Mouse (Mus musculus) small intestine, adult 2 months (tissue): ENCODE data around the gene Suclg2. TPM values are rescaled to one million over a fixed set of nuclear protein-coding genes. Genes with fewer than 3 reads are reported as not detected.
A peak's percentile ranks its signal among the peaks of the same experiment; 100 is the strongest.

Source experiments
- H3K27ac ChIP-seq: fragments of 200-500 bp; 2 replicates; pipeline ENCODE4 v1.5.1; 2012; ENCODE audit warnings: low read depth, low read length, control low read depth, inconsistent platforms; ENCODE audit not compliant: insufficient read depth
- H3K27me3 ChIP-seq: fragments of 200-500 bp; 2 replicates; pipeline ENCODE4 v1.6.1; 2012; ENCODE audit warnings: mild to moderate bottlenecking, moderate library complexity, low read length, inconsistent platforms; ENCODE audit not compliant: control insufficient read depth, insufficient read depth
- H3K36me3 ChIP-seq: fragments of 200-500 bp; 2 replicates; pipeline ENCODE4 v1.6.1; 2012; ENCODE audit warnings: mild to moderate bottlenecking, low read length, control low read depth, inconsistent platforms; ENCODE audit not compliant: control insufficient read depth, insufficient read depth
- H3K4me1 ChIP-seq: fragments of 200-500 bp; 2 replicates; pipeline ENCODE4 v1.6.1; 2012; ENCODE audit warnings: low read length, inconsistent platforms, mixed read lengths; ENCODE audit not compliant: control insufficient read depth, insufficient read depth, insufficient read length
- H3K4me3 ChIP-seq: fragments of 200-500 bp; 2 replicates; pipeline ENCODE4 v1.5.1; 2012; ENCODE audit warnings: low read depth, mild to moderate bottlenecking, control low read depth, inconsistent platforms, low read length, moderate library complexity
- CTCF ChIP-seq: fragments of 200-500 bp; IDR thresholded peaks from 2 replicates; pipeline ENCODE4 v1.5.1; 2012; ENCODE audit warnings: low read depth, mild to moderate bottlenecking, control low read depth, inconsistent platforms, low read length, moderate library complexity, mixed read lengths; ENCODE audit not compliant: insufficient replicate concordance, insufficient read length; ENCODE audit errors: extremely low read depth
- POLR2A ChIP-seq: fragments of 200-500 bp; IDR thresholded peaks from 2 replicates; pipeline ENCODE4 v1.6.1; 2012; ENCODE audit warnings: low read depth, mild to moderate bottlenecking, control low read depth, inconsistent platforms, low read length, moderate library complexity
- WGBS: fragments of 180-500 bp; shearing (Covaris S2); methylation state at CpG from one replicate; pipeline ENCODE4 v1.1.7; 2018; 5-methylcytosine and 5-hydroxymethylcytosine counted together
- polyA plus RNA-seq: library from polyadenylated mRNA; depleted of rRNA; stranded (reverse); fragments of >200 nt; gene quantifications from 2 replicates; pipeline ENCODE4 v1.2.3, GENCODE M21; 2012

The Suclg2 gene
- polyA plus RNA-seq, 1 experiment, result 13.1 TPM

DNA sequence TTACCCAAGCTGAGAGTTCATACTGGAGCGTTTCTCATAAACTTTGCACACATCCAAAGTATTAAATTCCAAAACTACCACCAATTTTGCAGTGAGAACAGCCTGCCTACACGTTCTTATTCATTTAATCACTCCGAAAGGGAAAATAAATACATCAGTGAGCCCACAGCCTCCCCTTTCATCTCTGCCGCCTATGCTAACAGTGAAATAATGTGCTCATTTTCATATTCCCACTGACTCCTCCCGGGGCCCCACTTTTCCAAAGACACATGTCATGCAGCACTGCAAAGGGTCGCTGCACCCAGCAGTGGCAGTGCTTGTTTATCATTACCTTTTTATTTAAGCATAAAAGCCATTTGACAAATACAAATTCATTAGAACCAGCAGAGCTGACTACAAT is 6.7 kb upstream of the Suclg2 start:
- WGBS, result 60% methylated on average over 6 of the region's 6 CpGs
- no peaks in the 10 kb centered on the region for H3K36me3 ChIP-seq
- H3K27me3 ChIP-seq, result no peaks in the 10 kb centered on the region
- H3K4me1 ChIP-seq, result peaks cover 7% of the 10 kb centered on the region; the same call in 1 of the 2 replicates
- TF ChIP-seq POLR2A (no peak), CTCF (no peak)
- H3K27ac ChIP-seq, result no peak overlapping the region
- H3K4me3 ChIP-seq, result no peak overlapping the region

DNA sequence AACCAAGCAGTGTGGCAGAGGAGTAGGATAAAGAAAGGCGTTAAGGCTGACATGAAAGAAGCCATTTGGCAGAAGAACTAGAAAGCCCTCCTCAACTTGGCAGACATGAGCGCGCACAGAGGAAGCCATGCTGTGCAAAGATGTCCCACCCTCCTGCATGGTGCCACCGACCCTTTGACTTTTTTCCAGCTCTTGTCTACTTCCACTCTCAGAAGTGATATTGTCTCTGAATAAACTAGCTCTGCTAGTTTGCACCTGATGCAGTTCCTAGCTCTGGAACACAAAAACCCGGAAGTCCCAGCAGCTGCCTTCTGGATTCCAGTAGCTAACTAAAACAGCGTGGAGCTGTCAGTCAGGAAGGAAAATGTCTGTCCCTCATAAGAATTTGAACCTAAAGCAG is 4.8 kb upstream of the Suclg2 start:
- H3K27ac ChIP-seq, result no peak overlapping the region
- peaks cover 10% of the 10 kb centered on the region; the same call in 1 of the 2 replicates for H3K4me1 ChIP-seq
- H3K36me3 ChIP-seq, result no peaks in the 10 kb centered on the region
- H3K4me3 ChIP-seq, result no peak overlapping the region
- TF ChIP-seq CTCF (no peak), POLR2A (no peak)
- 89% methylated on average over 6 of the region's 6 CpGs for WGBS
- H3K27me3 ChIP-seq, result no peaks in the 10 kb centered on the region

- TF ChIP-seq CTCF, result no peak
- no peak for TF ChIP-seq POLR2A
- Histone ChIP-seq H3K4me1 (peaks cover 20% of the 10 kb centered on the region; the same call in 1 of the 2 replicates), H3K36me3 (no peaks in the 10 kb centered on the region), H3K4me3 (no peak overlapping the region), H3K27ac (no peak overlapping the region), H3K27me3 (no peaks in the 10 kb centered on the region)
- 97% methylated on average over 3 of the region's 3 CpGs for WGBS
Measured at GRCm38 (mm10) chr6:95719791-95720190, 1.2 kb upstream of the Suclg2 start.

- no peaks in the 10 kb centered on the region for H3K27me3 ChIP-seq
- peaks cover 23% of the 10 kb centered on the region; the same call in 1 of the 2 replicates for H3K4me1 ChIP-seq
- 0% methylated on average over 1 of the region's 1 CpGs for WGBS
- no peak overlapping the region for H3K27ac ChIP-seq
- no peaks in the 10 kb centered on the region for H3K36me3 ChIP-seq
- H3K4me3 ChIP-seq, result peak overlapping the region; percentile 40
- no peak for TF ChIP-seq POLR2A
- no peak for TF ChIP-seq CTCF
Measured at GRCm38 (mm10) chr6:95718969-95719333, 351 bp upstream of the Suclg2 start.

- H3K4me1 ChIP-seq, result peaks cover 33% of the 10 kb centered on the region; the same call in 1 of the 2 replicates
- no peak for TF ChIP-seq POLR2A
- no peak for TF ChIP-seq CTCF
- no peaks in the 10 kb centered on the region for H3K27me3 ChIP-seq
- WGBS, result 51% methylated on average over 3 of the region's 3 CpGs
- no peak overlapping the region for H3K4me3 ChIP-seq
- H3K27ac ChIP-seq, result no peak overlapping the region
- no peaks in the 10 kb centered on the region for H3K36me3 ChIP-seq
Measured at GRCm38 (mm10) chr6:95717071-95717470, 1.5 kb downstream of the Suclg2 start.

DNA sequence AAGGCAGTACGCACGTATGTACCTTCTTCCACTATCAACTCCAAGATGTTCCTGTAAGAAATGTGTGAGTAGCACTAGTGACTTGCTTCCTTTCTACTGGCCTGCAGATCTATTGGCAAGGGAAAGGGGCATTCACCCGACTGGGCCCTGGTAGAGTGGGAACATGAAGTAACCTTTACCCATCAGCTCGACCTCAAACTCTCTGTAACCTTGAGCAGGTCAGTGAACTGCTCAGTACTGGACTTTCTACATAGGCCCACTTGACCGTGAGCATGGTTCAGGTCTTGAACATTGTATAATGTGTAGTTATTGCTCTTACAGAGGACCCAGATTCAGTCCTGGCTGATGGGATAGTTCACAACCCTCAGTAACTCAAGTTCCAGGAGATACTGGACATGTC is 2.1 kb downstream of the Suclg2 start:
- Histone ChIP-seq H3K36me3 (no peaks in the 10 kb centered on the region), H3K4me1 (peaks cover 32% of the 10 kb centered on the region; the same call in 1 of the 2 replicates), H3K27me3 (no peaks in the 10 kb centered on the region), H3K27ac (no peak overlapping the region), H3K4me3 (no peak overlapping the region)
- no peak for TF ChIP-seq POLR2A
- no peak for TF ChIP-seq CTCF
- 86% methylated on average over 5 of the region's 5 CpGs for WGBS

DNA sequence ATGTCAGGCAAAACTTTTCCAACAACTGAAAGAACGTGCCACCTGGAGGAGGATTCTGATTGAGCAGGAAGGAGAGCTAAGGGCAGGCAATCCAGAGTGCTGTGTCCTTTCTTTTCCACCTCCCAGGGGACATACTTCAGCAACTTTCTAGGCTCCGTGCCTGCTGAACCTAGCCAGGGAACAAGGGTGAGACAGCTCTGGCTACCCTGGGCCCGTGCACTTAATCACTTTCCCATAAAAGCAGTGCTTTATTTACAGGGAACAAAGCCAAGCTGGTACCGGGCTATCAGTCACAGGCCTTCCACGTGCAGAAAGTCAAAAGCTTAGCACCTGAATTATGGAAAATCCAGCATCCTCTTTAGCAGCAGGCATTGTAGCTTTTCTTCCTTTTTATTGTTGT is 5.4 kb downstream of the Suclg2 start:
- H3K27me3 ChIP-seq, result no peaks in the 10 kb centered on the region
- H3K4me3 ChIP-seq, result no peak overlapping the region
- no peaks in the 10 kb centered on the region for H3K36me3 ChIP-seq
- H3K27ac ChIP-seq, result no peak overlapping the region
- peaks cover 34% of the 10 kb centered on the region for H3K4me1 ChIP-seq
- no peak for TF ChIP-seq POLR2A
- no peak for TF ChIP-seq CTCF
- WGBS, result 17% methylated on average over 5 of the region's 5 CpGs
